Mouse (Mus musculus) hindbrain, embryonic 11.5 days (tissue): ENCODE results near the gene Fat3. TPM values are rescaled to one million over a fixed set of nuclear protein-coding genes. Genes with fewer than 3 reads are reported as not detected.

ENCODE experiments used
- ATAC-seq: fragments of 200-750 bp; cut with Nextera tagmentation; 2 replicates; pipeline ENCODE4 v1.8.0; 2017; ENCODE audit warnings: mild to moderate bottlenecking, moderate TSS enrichment, moderate library complexity; ENCODE audit not compliant: low FRiP score
- DNase-seq: peaks from one replicate; pipeline ENCODE4 v3.0.0-alpha.2; 2015; ENCODE audit warnings: low spot score
- H3K27ac ChIP-seq: fragments of 300-500 bp; sonication (generic); 2 replicates; pipeline ENCODE4 v1.5.1; 2014; ENCODE audit warnings: mild to moderate bottlenecking, low read depth, low read length
- H3K27me3 ChIP-seq: fragments of 300-500 bp; sonication (generic); 2 replicates; pipeline ENCODE4 v1.6.1; 2014; ENCODE audit warnings: mild to moderate bottlenecking, low read length, moderate library complexity, mixed read lengths; ENCODE audit not compliant: control insufficient read depth, insufficient read depth
- H3K36me3 ChIP-seq: fragments of 300-500 bp; sonication (generic); 2 replicates; pipeline ENCODE4 v1.6.1; 2014; ENCODE audit warnings: mild to moderate bottlenecking, low read length, moderate library complexity, mixed read lengths; ENCODE audit not compliant: control insufficient read depth, insufficient read depth
- H3K4me1 ChIP-seq: fragments of 300-500 bp; sonication (generic); replicated peaks from 2 replicates; pipeline ENCODE4 v1.6.1; 2014; ENCODE audit warnings: low read length, mixed read lengths; ENCODE audit not compliant: control insufficient read depth, insufficient read depth
- H3K4me2 ChIP-seq: fragments of 300-500 bp; sonication (generic); replicated peaks from 2 replicates; pipeline ENCODE4 v1.6.1; 2014; ENCODE audit warnings: mild to moderate bottlenecking, low read depth, low read length
- H3K4me3 ChIP-seq: fragments of 300-500 bp; sonication (generic); 2 replicates; pipeline ENCODE4 v1.5.1; 2014; ENCODE audit warnings: low read depth, low read length
- H3K9ac ChIP-seq: fragments of 300-500 bp; sonication (generic); 2 replicates; pipeline ENCODE4 v1.6.1; 2014; ENCODE audit warnings: low read depth, low read length
- H3K9me3 ChIP-seq: fragments of 300-500 bp; sonication (generic); 2 replicates; pipeline ENCODE4 v1.6.1; 2016; ENCODE audit warnings: low read length; ENCODE audit not compliant: control insufficient read depth
- WGBS: fragments of 180-500 bp; shearing (Covaris S2); extraction: QIAGEN DNeasy Blood & Tissue Kit; methylation state at CpG from one replicate; pipeline ENCODE4 v1.1.7; 2014; 5-methylcytosine and 5-hydroxymethylcytosine counted together
- polyA plus RNA-seq: library from polyadenylated mRNA; unstranded; fragments of >200 nt; fragmentation: Nextera tagmentation; extraction: Ambion mirVana; gene quantifications from 2 replicates; pipeline ENCODE4 v1.2.1, GENCODE M21; 2014

Gene Fat3
- polyA plus RNA-seq, 1 experiment from 2014 or later, result 15.5 TPM

- H3K4me2 ChIP-seq, result peak overlapping the region; percentile 79
- 0 out of 2 replicates have a peak, but pooled peaks cover 2% of the 10 kb centered on the region for H3K4me1 ChIP-seq
- peak overlapping the region; percentile 81 for H3K9ac ChIP-seq
- no peaks in the 10 kb centered on the region for H3K9me3 ChIP-seq
- ATAC-seq, result peak; percentile 62
- WGBS, result under 1% methylated on average over 35 of the region's 35 CpGs
- DNase-seq, result peak; percentile 84
- H3K36me3 ChIP-seq, result no peaks in the 10 kb centered on the region
- no peaks in the 10 kb centered on the region for H3K27me3 ChIP-seq
- peak overlapping the region; percentile 91 for H3K27ac ChIP-seq
- H3K4me3 ChIP-seq, result peak overlapping the region; percentile 51
Measured at GRCm38 (mm10) chr9:16499621-16500381, 1.3 kb downstream of the Fat3 start.

DNA sequence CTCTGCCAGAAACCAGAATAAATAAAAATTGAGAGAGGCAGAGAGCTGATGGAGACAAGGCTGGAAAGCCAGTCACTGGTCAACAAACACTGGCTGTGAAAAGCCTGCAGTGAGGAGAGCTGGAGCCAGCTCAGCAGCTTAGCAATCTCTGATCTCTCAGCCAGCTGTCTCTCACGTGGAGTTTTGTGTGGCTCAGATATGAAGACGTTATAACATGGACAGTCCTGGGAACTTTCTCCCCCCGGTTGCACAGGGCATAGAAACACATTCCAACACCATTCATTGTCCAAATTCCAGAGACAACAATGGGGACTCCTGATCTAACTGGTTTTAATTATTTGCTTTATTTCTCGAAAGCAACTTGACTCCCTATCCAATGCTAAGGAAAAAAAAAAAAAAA, 2.2 kb downstream of the Fat3 start:
- no peak overlapping the region for H3K9ac ChIP-seq
- no peaks in the 10 kb centered on the region for H3K27me3 ChIP-seq
- ATAC-seq (no peak), DNase-seq (peak; percentile 52)
- 4% methylated on average over 4 of the region's 4 CpGs for WGBS
- H3K36me3 ChIP-seq, result no peaks in the 10 kb centered on the region
- H3K4me3 ChIP-seq, result peak overlapping the region; percentile 4; the same call in 1 of the 2 replicates
- peak overlapping the region; percentile 79 for H3K4me2 ChIP-seq
- H3K4me1 ChIP-seq, result 0 out of 2 replicates have a peak, but pooled peaks cover 2% of the 10 kb centered on the region
- H3K27ac ChIP-seq, result peak overlapping the region; percentile 30; the same call in 1 of the 2 replicates
- no peaks in the 10 kb centered on the region for H3K9me3 ChIP-seq

DNA sequence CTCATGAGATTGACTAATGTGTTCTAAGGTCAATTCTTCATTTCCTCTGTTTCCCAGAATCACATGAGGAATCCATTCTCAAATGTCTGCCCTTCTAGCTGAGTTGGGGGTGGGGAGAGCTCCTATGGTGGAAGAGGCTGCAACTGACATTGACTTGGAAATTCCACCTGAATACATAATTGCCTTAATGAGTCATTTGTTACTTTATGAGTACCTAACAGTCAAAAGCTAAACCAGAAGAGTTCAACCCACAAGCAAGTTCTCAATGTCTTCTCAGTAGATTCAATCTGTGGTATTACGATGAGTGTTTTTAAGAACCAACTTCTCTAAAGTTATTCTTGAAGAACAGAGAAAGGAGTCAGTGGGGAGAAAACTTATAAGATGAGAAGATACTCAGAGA, 3.7 kb downstream of the Fat3 start:
- ATAC-seq (no peak), DNase-seq (no peak)
- H3K27ac ChIP-seq, result no peak overlapping the region
- H3K27me3 ChIP-seq, result no peaks in the 10 kb centered on the region
- no peak overlapping the region for H3K4me2 ChIP-seq
- H3K36me3 ChIP-seq, result no peaks in the 10 kb centered on the region
- H3K9ac ChIP-seq, result no peak overlapping the region
- H3K4me1 ChIP-seq, result no peaks in the 10 kb centered on the region
- no peaks in the 10 kb centered on the region for H3K9me3 ChIP-seq
- WGBS, result 96% methylated on average over 1 of the region's 1 CpGs
- H3K4me3 ChIP-seq, result no peak overlapping the region

GRCm38 (mm10) chr9:16496331-16496730, 4.8 kb downstream of the Fat3 start:
- ATAC-seq (no peak), DNase-seq (no peak)
- Histone ChIP-seq H3K36me3 (no peaks in the 10 kb centered on the region), H3K27me3 (no peaks in the 10 kb centered on the region), H3K27ac (no peak overlapping the region), H3K9me3 (no peaks in the 10 kb centered on the region), H3K4me3 (no peak overlapping the region), H3K4me2 (no peak overlapping the region), H3K4me1 (no peaks in the 10 kb centered on the region), H3K9ac (no peak overlapping the region)
- 91% methylated on average over 3 of the region's 3 CpGs for WGBS

- no peak overlapping the region for H3K27ac ChIP-seq
- H3K9ac ChIP-seq, result no peak overlapping the region
- H3K27me3 ChIP-seq, result no peaks in the 10 kb centered on the region
- H3K4me2 ChIP-seq, result no peak overlapping the region
- H3K4me3 ChIP-seq, result no peak overlapping the region
- H3K4me1 ChIP-seq, result 0 out of 2 replicates have a peak, but pooled peaks cover 2% of the 10 kb centered on the region
- 71% methylated on average over 3 of the region's 3 CpGs for WGBS
- no peaks in the 10 kb centered on the region for H3K9me3 ChIP-seq
- no peak for ATAC-seq
- no peak for DNase-seq
- no peaks in the 10 kb centered on the region for H3K36me3 ChIP-seq
Measured at GRCm38 (mm10) chr9:16489661-16490060, 11.4 kb downstream of the Fat3 start.

DNA sequence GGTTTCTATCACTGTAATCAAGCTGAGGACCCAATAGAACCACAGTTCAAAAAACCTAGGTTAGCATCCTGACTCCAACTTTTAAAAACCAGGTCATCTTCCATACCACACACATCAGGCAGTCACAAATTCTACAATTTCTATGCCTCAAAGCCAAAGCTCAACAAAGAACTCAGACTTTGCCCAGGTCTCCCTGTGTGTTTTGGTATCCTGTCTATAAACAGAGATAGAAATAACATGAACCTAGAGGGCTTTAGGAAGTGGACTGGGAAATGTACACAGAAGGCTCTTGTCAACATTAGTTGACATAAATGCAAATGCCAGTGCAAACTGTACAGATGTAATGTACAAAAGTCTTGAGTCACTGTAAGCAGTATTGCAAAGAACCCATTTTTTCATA, 13.5 kb downstream of the Fat3 start:
- Histone ChIP-seq H3K9me3 (no peaks in the 10 kb centered on the region), H3K4me1 (0 out of 2 replicates have a peak, but pooled peaks cover 2% of the 10 kb centered on the region), H3K36me3 (no peaks in the 10 kb centered on the region), H3K27me3 (no peaks in the 10 kb centered on the region), H3K4me3 (no peak overlapping the region), H3K27ac (peak overlapping the region; percentile 27; the same call in 1 of the 2 replicates), H3K4me2 (no peak overlapping the region), H3K9ac (no peak overlapping the region)
- ATAC-seq (no peak), DNase-seq (no peak)

DNA sequence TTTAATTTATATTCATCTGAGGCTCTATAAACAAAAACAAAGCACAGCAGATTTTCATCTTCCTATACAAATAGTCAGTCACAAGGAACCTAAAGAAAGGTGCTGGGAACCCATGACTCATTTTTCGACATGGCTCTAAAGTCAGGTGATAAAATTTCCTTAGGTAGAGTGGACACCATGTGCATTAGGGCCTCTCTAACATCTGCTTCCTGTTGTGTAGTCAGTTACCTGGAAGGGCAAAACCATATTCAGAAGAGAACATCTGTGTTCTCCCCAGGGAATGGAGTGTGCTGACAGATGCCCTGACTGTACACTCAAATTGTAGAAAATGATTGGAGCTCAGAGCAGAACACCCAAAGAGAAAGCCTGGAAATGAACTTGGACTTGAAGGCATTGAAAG, 14.9 kb downstream of the Fat3 start:
- Histone ChIP-seq H3K27ac (peak overlapping the region; percentile 31; the same call in 1 of the 2 replicates), H3K36me3 (no peaks in the 10 kb centered on the region), H3K9me3 (no peaks in the 10 kb centered on the region)

DNA sequence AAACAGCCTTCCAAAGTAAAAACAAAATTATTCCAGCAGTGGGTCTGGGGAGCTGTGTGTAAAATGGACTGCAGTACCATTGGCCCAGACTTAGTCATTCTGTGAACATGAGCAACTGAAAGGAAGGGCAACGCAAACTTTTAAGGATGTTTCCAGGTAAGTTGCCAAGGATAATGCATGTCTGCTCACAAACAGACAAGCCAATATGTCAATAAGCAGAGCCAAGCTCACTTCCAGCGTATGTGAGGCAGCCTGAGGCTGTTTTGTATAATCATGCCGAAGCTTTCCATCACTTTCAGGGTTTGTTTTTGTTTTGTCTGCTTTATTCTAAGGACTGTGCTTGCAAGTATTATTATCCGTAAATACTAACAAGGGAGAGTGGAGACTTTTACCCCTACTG, 15.9 kb downstream of the Fat3 start:
- no peak overlapping the region for H3K4me3 ChIP-seq
- H3K27ac ChIP-seq, result peak overlapping the region; percentile 31

More for the DNA sequence above, 14.9 kb downstream of the Fat3 start:
- no peaks in the 10 kb centered on the region for H3K27me3 ChIP-seq
- no peak overlapping the region for H3K9ac ChIP-seq
- H3K4me1 ChIP-seq, result 0 out of 2 replicates have a peak, but pooled peaks cover 2% of the 10 kb centered on the region
- WGBS, result 88% methylated on average over 1 of the region's 1 CpGs
- H3K4me3 ChIP-seq, result no peak overlapping the region
- DNase-seq (no peak), ATAC-seq (no peak)
- H3K4me2 ChIP-seq, result no peak overlapping the region

DNA sequence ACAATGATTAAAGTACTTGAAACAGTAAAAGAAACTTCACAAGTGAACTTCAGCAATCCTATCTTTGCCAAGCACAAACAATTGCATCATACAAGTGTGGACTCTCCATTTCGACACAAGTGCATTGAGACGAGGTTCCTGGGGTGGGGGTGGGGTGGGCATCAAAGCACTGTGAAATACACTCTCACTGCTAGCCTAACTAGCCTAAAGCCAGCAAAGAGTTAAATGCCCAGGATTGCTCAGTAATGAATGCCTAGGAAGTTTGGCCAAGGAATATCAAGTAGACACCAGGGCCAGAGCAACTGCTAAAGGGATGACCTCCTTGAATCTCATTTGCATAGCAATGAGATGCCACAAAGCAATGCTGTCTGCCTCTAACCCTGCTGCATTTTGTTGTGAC, 16.3 kb downstream of the Fat3 start:
- Histone ChIP-seq H3K4me2 (no peak overlapping the region), H3K36me3 (no peaks in the 10 kb centered on the region), H3K27ac (peak overlapping the region; percentile 31), H3K4me3 (no peak overlapping the region), H3K9me3 (no peaks in the 10 kb centered on the region), H3K9ac (no peak overlapping the region), H3K4me1 (0 out of 2 replicates have a peak, but pooled peaks cover 2% of the 10 kb centered on the region), H3K27me3 (no peaks in the 10 kb centered on the region)
- DNase-seq, result peak; percentile 67
- ATAC-seq, result peak; percentile 97
- 2% methylated on average over 2 of the region's 2 CpGs for WGBS

More for the DNA sequence above, 15.9 kb downstream of the Fat3 start:
- ATAC-seq (peak; percentile 83), DNase-seq (no peak)
- Histone ChIP-seq H3K4me1 (0 out of 2 replicates have a peak, but pooled peaks cover 2% of the 10 kb centered on the region), H3K4me2 (no peak overlapping the region), H3K36me3 (no peaks in the 10 kb centered on the region), H3K27me3 (no peaks in the 10 kb centered on the region), H3K9ac (no peak overlapping the region), H3K9me3 (no peaks in the 10 kb centered on the region)
- whole genome bisulfite sequencing, result 17% methylated on average over 4 of the region's 4 CpGs
